Mouse (Mus musculus): Measurements from ENCODE around the gene Adarb2. TPM values are rescaled to one million over a fixed set of nuclear protein-coding genes. Genes with fewer than 3 reads are reported as not detected.

Gene Adarb2
- total and polyA plus RNA-seq, 3 experiments = 0.42 to 0.57 TPM; not detected in 1

DNA sequence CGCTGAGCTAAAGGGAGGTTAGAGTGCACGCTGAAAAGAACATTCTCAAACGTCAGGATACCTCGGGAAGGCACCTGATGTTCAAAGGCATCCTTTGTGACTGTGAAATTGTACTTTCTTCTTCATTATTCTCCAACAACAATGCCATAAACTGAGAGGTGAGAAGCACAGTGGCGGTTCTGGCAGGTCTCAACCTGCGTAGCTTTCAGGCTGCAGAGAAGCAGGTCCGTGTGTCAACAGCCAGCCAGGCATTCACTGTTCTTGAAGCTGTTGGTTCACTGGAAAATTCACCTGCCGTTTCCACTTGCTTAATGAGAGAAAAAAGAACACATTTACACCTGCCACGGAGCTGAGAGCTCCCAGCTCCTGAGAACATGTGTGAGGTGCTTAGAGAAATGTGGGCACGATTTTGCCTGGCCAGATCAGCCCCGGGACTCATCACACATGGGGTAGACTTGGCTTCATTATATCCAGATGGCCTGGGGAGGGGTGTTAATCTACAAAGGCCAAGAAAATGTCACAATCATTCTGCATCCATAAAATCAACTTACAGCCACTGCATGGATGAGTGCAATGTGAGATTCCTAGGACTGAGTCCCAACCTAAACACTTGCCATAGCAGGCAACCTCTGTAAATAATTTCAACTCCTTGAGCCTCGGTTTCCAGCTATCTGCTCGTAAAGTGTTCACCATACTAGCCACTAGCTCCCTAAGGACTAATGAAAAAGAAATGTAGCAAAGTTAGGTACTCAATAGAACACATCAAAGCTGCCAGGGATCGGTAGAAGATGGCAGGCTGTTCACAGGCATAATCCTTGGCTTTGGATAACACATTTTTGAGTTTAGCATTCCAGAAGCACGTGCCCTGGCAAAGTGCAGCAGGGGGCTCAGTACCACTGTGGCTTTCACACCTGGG is 364.7 kb downstream of the Adarb2 start:
- H3K9ac ChIP-seq (ENCODE audit: control insufficient read depth, low read depth, low read length, poor library complexity, severe bottlenecking) = no peak overlapping the region
- H3K79me2 ChIP-seq (ENCODE audit: control insufficient read depth, insufficient read depth, low read length, poor library complexity) = no peaks in the 10 kb centered on the region
- no peak overlapping the region for H3K4me3 ChIP-seq (ENCODE audit: control insufficient read depth in 1 of 2, insufficient read depth in 1 of 2, low read depth in 2 of 2, low read length in 2 of 2)

GRCm38 (mm10) chr13:8570269-8570668 is 367.6 kb downstream of the Adarb2 start:
- Histone ChIP-seq H3K9ac (ENCODE audit: control insufficient read depth, low read depth, low read length, poor library complexity, severe bottlenecking) (no peak overlapping the region), H3K36me3 (ENCODE audit: control insufficient read depth in 1 of 2, insufficient read depth in 2 of 2, low read length in 2 of 2) (no peaks in the 10 kb centered on the region), H3K9me3 (replicated peaks; ENCODE audit: insufficient read depth, low read length) (no peaks in the 10 kb centered on the region), H3K4me1 (ENCODE audit: control insufficient read depth in 1 of 2, insufficient read depth in 2 of 2, low read length in 2 of 2) (no peaks in the 10 kb centered on the region), H3K27ac (ENCODE audit: control insufficient read depth, low read depth, low read length) (no peak overlapping the region), H3K27me3 (ENCODE audit: control insufficient read depth in 1 of 2, insufficient read depth in 2 of 2, low read length in 2 of 2) (no peaks in the 10 kb centered on the region), H3K4me3 (ENCODE audit: control insufficient read depth in 1 of 2, insufficient read depth in 1 of 2, low read depth in 2 of 2, low read length in 2 of 2) (no peak overlapping the region), H3K79me2 (ENCODE audit: control insufficient read depth, insufficient read depth, low read length, poor library complexity) (no peaks in the 10 kb centered on the region)
- no peak for TF ChIP-seq SMC3 (IDR thresholded peaks at IDR 0.05; ENCODE audit: low read depth, low read length)
- DNase-seq (ENCODE audit: low read depth, low spot score) = no peak

More for the DNA sequence above, 364.7 kb downstream of the Adarb2 start:
- Histone ChIP-seq H3K9me3 (replicated peaks; ENCODE audit: insufficient read depth, low read length) (no peaks in the 10 kb centered on the region), H3K27ac (ENCODE audit: control insufficient read depth, low read depth, low read length) (no peak overlapping the region), H3K4me1 (ENCODE audit: control insufficient read depth in 1 of 2, insufficient read depth in 2 of 2, low read length in 2 of 2) (no peaks in the 10 kb centered on the region), H3K36me3 (ENCODE audit: control insufficient read depth in 1 of 2, insufficient read depth in 2 of 2, low read length in 2 of 2) (no peaks in the 10 kb centered on the region), H3K27me3 (ENCODE audit: control insufficient read depth in 1 of 2, insufficient read depth in 2 of 2, low read length in 2 of 2) (no peaks in the 10 kb centered on the region)
- TF ChIP-seq USF2 (IDR thresholded peaks at IDR 0.05; ENCODE audit: borderline replicate concordance in 1 of 2, insufficient read depth in 1 of 2, low read depth in 1 of 2, low read length in 2 of 2) (no peak), TAL1 (IDR thresholded peaks at IDR 0.05; ENCODE audit: low read length) (no peak)
- no peak for DNase-seq (ENCODE audit: low read depth, low spot score)

DNA sequence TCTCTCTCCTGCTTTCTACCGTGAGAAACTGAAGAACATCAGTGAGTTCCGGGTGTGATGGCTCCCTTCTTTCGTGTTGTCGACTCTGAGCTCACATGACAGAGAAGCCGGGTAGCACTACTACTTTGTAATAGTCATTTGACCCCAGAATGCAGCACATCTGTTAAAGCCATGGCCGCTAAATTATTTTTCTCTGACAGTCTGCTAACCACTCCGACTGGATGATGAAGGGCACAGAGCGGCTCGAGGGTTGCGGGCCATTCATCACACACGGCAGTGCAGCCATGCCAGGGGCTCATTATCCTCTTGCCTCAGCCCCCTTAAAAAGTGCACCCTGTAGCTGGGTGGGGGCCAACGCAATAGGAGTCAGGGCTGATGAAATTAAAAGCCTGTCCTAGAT is 371.2 kb downstream of the Adarb2 start:
- Histone ChIP-seq H3K27me3 (ENCODE audit: control insufficient read depth in 1 of 2, insufficient read depth in 2 of 2, low read length in 2 of 2) (no peaks in the 10 kb centered on the region), H3K79me2 (ENCODE audit: control insufficient read depth, insufficient read depth, low read length, poor library complexity) (no peaks in the 10 kb centered on the region), H3K36me3 (ENCODE audit: control insufficient read depth in 1 of 2, insufficient read depth in 2 of 2, low read length in 2 of 2) (no peaks in the 10 kb centered on the region), H3K27ac (ENCODE audit: control insufficient read depth, low read depth, low read length) (no peak overlapping the region), H3K4me1 (ENCODE audit: control insufficient read depth in 1 of 2, insufficient read depth in 2 of 2, low read length in 2 of 2) (no peaks in the 10 kb centered on the region), H3K9ac (ENCODE audit: control insufficient read depth, low read depth, low read length, poor library complexity, severe bottlenecking) (no peak overlapping the region), H3K4me3 (ENCODE audit: control insufficient read depth in 1 of 2, insufficient read depth in 1 of 2, low read depth in 2 of 2, low read length in 2 of 2) (no peak overlapping the region), H3K9me3 (replicated peaks; ENCODE audit: insufficient read depth, low read length) (no peaks in the 10 kb centered on the region)
- TF ChIP-seq MAZ (IDR thresholded peaks at IDR 0.05; ENCODE audit: low read depth, low read length) (no peak), SMC3 (IDR thresholded peaks at IDR 0.05; ENCODE audit: low read depth, low read length) (no peak), JUND (IDR thresholded peaks at IDR 0.05; ENCODE audit: low read depth, low read length) (no peak), ZMIZ1 (IDR thresholded peaks at IDR 0.05; ENCODE audit: low read depth, low read length) (no peak), CHD2 (IDR thresholded peaks at IDR 0.05; ENCODE audit: low read length) (no peak), GABPA (IDR thresholded peaks at IDR 0.05; ENCODE audit: low read depth, low read length) (no peak), ZC3H11A (IDR thresholded peaks at IDR 0.05; ENCODE audit: low read depth, low read length) (no peak), MAX (IDR thresholded peaks at IDR 0.05; ENCODE audit: low read length) (no peak), POLR2AphosphoS2 (IDR thresholded peaks at IDR 0.05; ENCODE audit: low read length) (no peak), USF1 (IDR thresholded peaks at IDR 0.05; ENCODE audit: low read depth, low read length) (no peak), USF2 (IDR thresholded peaks at IDR 0.05; ENCODE audit: borderline replicate concordance in 1 of 2, insufficient read depth in 1 of 2, low read depth in 1 of 2, low read length in 2 of 2) (no peak)
- DNase-seq (ENCODE audit: low read depth, low spot score) = no peak
